Mouse (Mus musculus) hindbrain, embryonic 14.5 days (tissue): ENCODE results near the gene Elf5. TPM values are rescaled to one million over a fixed set of nuclear protein-coding genes. Genes with fewer than 3 reads are reported as not detected.

Experiments used
- ATAC-seq: fragments of 200-750 bp; cut with Nextera tagmentation; 2 replicates; pipeline ENCODE4 v1.8.0; 2017; ENCODE audit warnings: moderate number of reproducible peaks, mild to moderate bottlenecking, moderate TSS enrichment, moderate library complexity; ENCODE audit not compliant: low FRiP score
- DNase-seq: peaks from one replicate; pipeline ENCODE4 v3.0.0-alpha.2; 2015; ENCODE audit warnings: low spot score
- H3K27ac ChIP-seq: fragments of 300-500 bp; sonication (generic); 2 replicates; pipeline ENCODE4 v1.5.1; 2014; ENCODE audit warnings: mild to moderate bottlenecking, moderate library complexity
- H3K27me3 ChIP-seq: fragments of 300-500 bp; sonication (generic); 2 replicates; pipeline ENCODE4 v1.6.1; 2014; ENCODE audit warnings: mild to moderate bottlenecking, low read length, mixed read lengths; ENCODE audit not compliant: control insufficient read depth, insufficient read depth
- H3K36me3 ChIP-seq: fragments of 300-500 bp; sonication (generic); replicated peaks from 2 replicates; pipeline ENCODE4 v1.6.1; 2014; ENCODE audit not compliant: control insufficient read depth, insufficient read depth
- H3K4me1 ChIP-seq: fragments of 300-500 bp; sonication (generic); replicated peaks from 2 replicates; pipeline ENCODE4 v1.6.1; 2014; ENCODE audit warnings: antibody characterized with exemption, low read length, mixed read lengths; ENCODE audit not compliant: control insufficient read depth, insufficient read depth
- H3K4me2 ChIP-seq: fragments of 300-500 bp; sonication (generic); replicated peaks from 2 replicates; pipeline ENCODE4 v1.6.1; 2014; ENCODE audit warnings: mild to moderate bottlenecking, moderate library complexity
- H3K4me3 ChIP-seq: fragments of 300-500 bp; sonication (generic); replicated peaks from 2 replicates; pipeline ENCODE4 v1.5.1; 2014; ENCODE audit warnings: mild to moderate bottlenecking, low read length
- H3K9ac ChIP-seq: fragments of 300-500 bp; sonication (generic); 2 replicates; pipeline ENCODE4 v1.6.1; 2014
- H3K9me3 ChIP-seq: fragments of 300-500 bp; sonication (generic); 2 replicates; pipeline ENCODE4 v1.6.1; 2016; ENCODE audit warnings: low read length; ENCODE audit not compliant: control insufficient read depth
- WGBS: fragments of 180-500 bp; shearing (Covaris S2); extraction: QIAGEN DNeasy Blood & Tissue Kit; methylation state at CpG from one replicate; pipeline ENCODE4 v1.1.7; 2014; 5-methylcytosine and 5-hydroxymethylcytosine counted together
- polyA plus RNA-seq: library from polyadenylated mRNA; unstranded; fragments of >200 nt; fragmentation: Nextera tagmentation; extraction: Ambion mirVana; gene quantifications from 2 replicates; pipeline ENCODE4 v1.2.1, GENCODE M21; 2014

The Elf5 gene
- not detected in 2 replicates for polyA plus RNA-seq

- H3K4me3 ChIP-seq = no peak within 1 kb of the TSS
- no peaks in the 10 kb centered on the region for H3K36me3 ChIP-seq
- H3K4me2 ChIP-seq = no peak within 1 kb of the TSS
- no peak within 1 kb of the TSS for H3K9ac ChIP-seq
- no peak for ATAC-seq
- no peaks in the 10 kb centered on the region for H3K9me3 ChIP-seq
- DNase-seq = no peak
- H3K27me3 ChIP-seq = no peaks in the 10 kb centered on the region
- no peaks in the 10 kb centered on the region for H3K4me1 ChIP-seq
- WGBS = 84% methylated on average over 6 of the region's 6 CpGs
- no peak within 1 kb of the TSS for H3K27ac ChIP-seq
Observed at GRCm38 (mm10) chr2:103411348-103411747, at the start of gene Elf5. Gene Elf5, plus strand, starts transcription at chr2:103411688.

- ATAC-seq = no peak
- no peak for DNase-seq
Observed at GRCm38 (mm10) chr2:103372541-103372940, 38.9 kb upstream of the Elf5 start.

GRCm38 (mm10) chr2:103379502-103380160 is 31.9 kb upstream of the Elf5 start:
- H3K27me3 ChIP-seq = no peaks in the 10 kb centered on the region
- ATAC-seq (no peak), DNase-seq (no peak)
- no peak overlapping the region for H3K9ac ChIP-seq
- H3K4me3 ChIP-seq = no peak overlapping the region
- H3K9me3 ChIP-seq = no peaks in the 10 kb centered on the region
- no peak overlapping the region for H3K27ac ChIP-seq
- H3K36me3 ChIP-seq = no peaks in the 10 kb centered on the region
- H3K4me1 ChIP-seq = no peaks in the 10 kb centered on the region
- WGBS = 84% methylated on average over 9 of the region's 9 CpGs
- no peak overlapping the region for H3K4me2 ChIP-seq

More at GRCm38 (mm10) chr2:103372541-103372940, 38.9 kb upstream of the Elf5 start:
- Histone ChIP-seq H3K4me2 (no peak overlapping the region), H3K4me1 (no peaks in the 10 kb centered on the region), H3K27me3 (no peaks in the 10 kb centered on the region), H3K27ac (no peak overlapping the region), H3K9me3 (no peaks in the 10 kb centered on the region), H3K4me3 (no peak overlapping the region), H3K36me3 (no peaks in the 10 kb centered on the region), H3K9ac (no peak overlapping the region)
- 76% methylated on average over 5 of the region's 5 CpGs for WGBS

- no peak overlapping the region for H3K9ac ChIP-seq
- 67% methylated on average over 2 of the region's 2 CpGs for WGBS
- H3K4me3 ChIP-seq = no peak overlapping the region
- H3K4me2 ChIP-seq = no peak overlapping the region
- no peak for ATAC-seq
- H3K9me3 ChIP-seq = no peaks in the 10 kb centered on the region
- H3K36me3 ChIP-seq = no peaks in the 10 kb centered on the region
- H3K27me3 ChIP-seq = no peaks in the 10 kb centered on the region
- H3K4me1 ChIP-seq = no peaks in the 10 kb centered on the region
- H3K27ac ChIP-seq = no peak overlapping the region
- DNase-seq = no peak
Observed at GRCm38 (mm10) chr2:103382174-103382573, 29.3 kb upstream of the Elf5 start.

GRCm38 (mm10) chr2:103387881-103388280 is 23.6 kb upstream of the Elf5 start:
- Histone ChIP-seq H3K4me1 (no peaks in the 10 kb centered on the region), H3K4me2 (no peak overlapping the region), H3K9me3 (no peaks in the 10 kb centered on the region), H3K27me3 (no peaks in the 10 kb centered on the region), H3K36me3 (no peaks in the 10 kb centered on the region), H3K4me3 (no peak overlapping the region), H3K27ac (no peak overlapping the region), H3K9ac (no peak overlapping the region)
- no peak for DNase-seq
- no peak for ATAC-seq
- WGBS = 96% methylated on average over 1 of the region's 1 CpGs

- ATAC-seq = no peak
- Histone ChIP-seq H3K27me3 (no peaks in the 10 kb centered on the region), H3K9ac (no peak overlapping the region), H3K4me2 (no peak overlapping the region), H3K27ac (no peak overlapping the region), H3K36me3 (no peaks in the 10 kb centered on the region), H3K9me3 (no peaks in the 10 kb centered on the region), H3K4me3 (no peak overlapping the region), H3K4me1 (no peaks in the 10 kb centered on the region)
- DNase-seq = no peak
- 88% methylated on average over 1 of the region's 1 CpGs for WGBS
Observed at GRCm38 (mm10) chr2:103388311-103388710, 23.2 kb upstream of the Elf5 start.

GRCm38 (mm10) chr2:103390086-103390988 is 21.2 kb upstream of the Elf5 start:
- no peak for DNase-seq
- H3K9ac ChIP-seq = no peak overlapping the region
- peak overlapping the region; percentile 40; the same call in 1 of the 2 replicates for H3K27ac ChIP-seq
- ATAC-seq = peak; percentile 55; the same call in 1 of the 2 replicates
- no peaks in the 10 kb centered on the region for H3K27me3 ChIP-seq
- H3K4me3 ChIP-seq = no peak overlapping the region
- no peaks in the 10 kb centered on the region for H3K36me3 ChIP-seq
- H3K4me2 ChIP-seq = no peak overlapping the region
- 27% methylated on average over 4 of the region's 4 CpGs for WGBS
- H3K4me1 ChIP-seq = no peaks in the 10 kb centered on the region
- 0 out of 2 replicates have a peak, but pooled peaks cover 6% of the 10 kb centered on the region for H3K9me3 ChIP-seq

- no peak for ATAC-seq
- no peak overlapping the region for H3K4me2 ChIP-seq
- WGBS = 82% methylated on average over 3 of the region's 4 CpGs
- H3K9me3 ChIP-seq = 0 out of 2 replicates have a peak, but pooled peaks cover 6% of the 10 kb centered on the region
- H3K27ac ChIP-seq = no peak overlapping the region
- no peak for DNase-seq
- H3K4me1 ChIP-seq = no peaks in the 10 kb centered on the region
- H3K36me3 ChIP-seq = no peaks in the 10 kb centered on the region
- no peaks in the 10 kb centered on the region for H3K27me3 ChIP-seq
- H3K4me3 ChIP-seq = no peak overlapping the region
- H3K9ac ChIP-seq = no peak overlapping the region
Observed at GRCm38 (mm10) chr2:103391626-103392025, 19.9 kb upstream of the Elf5 start.

- H3K4me1 ChIP-seq = no peaks in the 10 kb centered on the region
- H3K27ac ChIP-seq = no peak overlapping the region
- 77% methylated on average over 6 of the region's 6 CpGs for WGBS
- DNase-seq (no peak), ATAC-seq (no peak)
- H3K9me3 ChIP-seq = 0 out of 2 replicates have a peak, but pooled peaks cover 6% of the 10 kb centered on the region
- no peaks in the 10 kb centered on the region for H3K27me3 ChIP-seq
- no peak overlapping the region for H3K9ac ChIP-seq
- no peak overlapping the region for H3K4me3 ChIP-seq
- no peaks in the 10 kb centered on the region for H3K36me3 ChIP-seq
- H3K4me2 ChIP-seq = no peak overlapping the region
Observed at GRCm38 (mm10) chr2:103398110-103398509, 13.4 kb upstream of the Elf5 start.
